Mouse (Mus musculus) MEL (cell line): Measurements from ENCODE around the gene Plin4. TPM values are rescaled to one million over a fixed set of nuclear protein-coding genes. Genes with fewer than 3 reads are reported as not detected.

ENCODE experiments used
- DNase-seq: peaks from one replicate; pipeline ENCODE4 v3.0.0; 2011; ENCODE audit warnings: low read depth, low spot score
- H3K27ac ChIP-seq: 2 replicates; pipeline ENCODE4 v1.5.1; 2012; ENCODE audit warnings: low read depth, mild to moderate bottlenecking, control low read depth, low read length, moderate library complexity; ENCODE audit not compliant: control insufficient read depth
- H3K27me3 ChIP-seq, 2 experiments: fragments of 150-350 bp in 1 of 2; sonication (generic) in 1 of 2; 2 replicates each; pipeline ENCODE4 v1.6.1; 2012; ENCODE audit warnings: low read length in 2 of 2, mild to moderate bottlenecking in 2 of 2, improper control_type of control experiment in 1 of 2, moderate library complexity in 1 of 2; ENCODE audit not compliant: insufficient read depth in 2 of 2, control insufficient read depth in 1 of 2
- H3K36me3 ChIP-seq, 2 experiments: 2 replicates each; pipeline ENCODE4 v1.6.1; 2012 to 2014; ENCODE audit warnings: low read length in 2 of 2, improper control_type of control experiment in 1 of 2, inconsistent platforms in 1 of 2, mild to moderate bottlenecking in 1 of 2; ENCODE audit not compliant: insufficient read depth in 2 of 2, control insufficient read depth in 1 of 2
- H3K4me1 ChIP-seq, 2 experiments: fragments of 150-350 bp in 1 of 2; sonication (generic) in 1 of 2; 2 replicates each; pipeline ENCODE4 v1.6.1; 2012; ENCODE audit warnings: low read length in 2 of 2, improper control_type of control experiment in 1 of 2, mild to moderate bottlenecking in 1 of 2; ENCODE audit not compliant: insufficient read depth in 2 of 2, control insufficient read depth in 1 of 2
- H3K4me3 ChIP-seq, 2 experiments: fragments of 150-350 bp in 1 of 2; sonication (generic) in 1 of 2; 2 replicates each; pipeline ENCODE4 v1.5.1; 2012; ENCODE audit warnings: low read depth in 2 of 2, low read length in 2 of 2, mild to moderate bottlenecking in 2 of 2, moderate library complexity in 2 of 2, control low read depth in 1 of 2, improper control_type of control experiment in 1 of 2; ENCODE audit not compliant: control insufficient read depth in 1 of 2, insufficient read depth in 1 of 2
- H3K79me2 ChIP-seq: 2 replicates; pipeline ENCODE4 v1.6.1; 2012; ENCODE audit warnings: mild to moderate bottlenecking, low read length, moderate library complexity; ENCODE audit not compliant: control insufficient read depth, poor library complexity, insufficient read depth
- H3K9ac ChIP-seq: 2 replicates; pipeline ENCODE4 v1.6.1; 2012; ENCODE audit warnings: low read depth, mild to moderate bottlenecking, control low read depth, low read length, moderate library complexity; ENCODE audit not compliant: control insufficient read depth, poor library complexity, severe bottlenecking
- H3K9me3 ChIP-seq: fragments of 150-350 bp; sonication (generic); replicated peaks from 2 replicates; pipeline ENCODE4 v1.6.1; 2012; ENCODE audit warnings: mild to moderate bottlenecking, low read length, improper control_type of control experiment, moderate library complexity; ENCODE audit not compliant: insufficient read depth
- BHLHE40 ChIP-seq: IDR thresholded peaks from 2 replicates; pipeline ENCODE4 v1.6.1; 2012; ENCODE audit warnings: low read depth, mild to moderate bottlenecking, inconsistent platforms, low read length, improper control_type of control experiment, borderline replicate concordance
- CHD1 ChIP-seq: IDR thresholded peaks from 2 replicates; pipeline ENCODE4 v1.6.1; 2012; ENCODE audit warnings: low read depth, mild to moderate bottlenecking, inconsistent platforms, low read length, improper control_type of control experiment
- CHD2 ChIP-seq: IDR thresholded peaks from 2 replicates; pipeline ENCODE4 v1.6.1; 2011; ENCODE audit warnings: low read length, improper control_type of control experiment
- E2F4 ChIP-seq: IDR thresholded peaks from 2 replicates; pipeline ENCODE4 v1.6.1; 2011; ENCODE audit warnings: low read depth, low read length, improper control_type of control experiment, borderline replicate concordance
- ELF1 ChIP-seq: IDR thresholded peaks from 2 replicates; pipeline ENCODE4 v1.6.1; 2014; ENCODE audit warnings: low read depth, mild to moderate bottlenecking, inconsistent platforms, low read length, improper control_type of control experiment, moderate library complexity
- EP300 ChIP-seq, 2 experiments: IDR thresholded peaks; 2 replicates each; pipeline ENCODE4 v1.6.1; 2011; ENCODE audit warnings: improper control_type of control experiment in 2 of 2, low read length in 2 of 2, low read depth in 1 of 2, mild to moderate bottlenecking in 1 of 2
- ETS1 ChIP-seq: IDR thresholded peaks from 2 replicates; pipeline ENCODE4 v1.6.1; 2012; ENCODE audit warnings: low read depth, mild to moderate bottlenecking, inconsistent platforms, low read length, improper control_type of control experiment, moderate library complexity
- GATA1 ChIP-seq: IDR thresholded peaks from 2 replicates; pipeline ENCODE4 v1.6.1; 2011; ENCODE audit warnings: low read depth, low read length, improper control_type of control experiment
- HCFC1 ChIP-seq: IDR thresholded peaks from 2 replicates; pipeline ENCODE4 v1.6.1; 2012; ENCODE audit warnings: low read depth, mild to moderate bottlenecking, inconsistent platforms, low read length, improper control_type of control experiment, moderate library complexity
- JUND ChIP-seq: IDR thresholded peaks from 2 replicates; pipeline ENCODE4 v1.6.1; 2011; ENCODE audit warnings: low read depth, mild to moderate bottlenecking, improper control_type of control experiment, low read length
- KAT2A ChIP-seq: conservative IDR thresholded peaks from 2 replicates; pipeline ENCODE4 v1.6.1; 2012; ENCODE audit warnings: low read depth, low read length, improper control_type of control experiment, inconsistent platforms
- MAZ ChIP-seq: IDR thresholded peaks from 2 replicates; pipeline ENCODE4 v1.6.1; 2012; ENCODE audit warnings: low read depth, mild to moderate bottlenecking, inconsistent platforms, low read length, improper control_type of control experiment
- NRF1 ChIP-seq: IDR thresholded peaks from 2 replicates; pipeline ENCODE4 v1.6.1; 2014; ENCODE audit warnings: low read depth, mild to moderate bottlenecking, inconsistent platforms, low read length, improper control_type of control experiment, moderate library complexity; ENCODE audit not compliant: poor library complexity, insufficient read depth, severe bottlenecking
- POLR2A ChIP-seq, 2 experiments: IDR thresholded peaks; 2 replicates each; pipeline ENCODE4 v1.6.1; 2011 to 2012; ENCODE audit warnings: low read length in 2 of 2, mild to moderate bottlenecking in 2 of 2, control low read depth in 1 of 2, improper control_type of control experiment in 1 of 2, low read depth in 1 of 2, moderate library complexity in 1 of 2; ENCODE audit not compliant: control insufficient read depth in 1 of 2, insufficient read depth in 1 of 2, poor library complexity in 1 of 2
- RCOR1 ChIP-seq: IDR thresholded peaks from 2 replicates; pipeline ENCODE4 v1.6.1; 2012; ENCODE audit warnings: low read depth, mild to moderate bottlenecking, inconsistent platforms, low read length, improper control_type of control experiment
- SIN3A ChIP-seq: IDR thresholded peaks from 2 replicates; pipeline ENCODE4 v1.6.1; 2012; ENCODE audit warnings: low read length, improper control_type of control experiment, inconsistent platforms
- TAL1 ChIP-seq: IDR thresholded peaks from 2 replicates; pipeline ENCODE4 v1.6.1; 2012; ENCODE audit warnings: mild to moderate bottlenecking, inconsistent platforms, low read length, moderate library complexity, mixed read lengths
- TCF12 ChIP-seq: IDR thresholded peaks from 2 replicates; pipeline ENCODE4 v1.6.1; 2014; ENCODE audit warnings: low read depth, mild to moderate bottlenecking, inconsistent platforms, low read length, improper control_type of control experiment, moderate library complexity
- UBTF ChIP-seq: IDR thresholded peaks from 2 replicates; pipeline ENCODE4 v1.6.1; 2012; ENCODE audit warnings: low read depth, mild to moderate bottlenecking, inconsistent platforms, low read length, improper control_type of control experiment, moderate library complexity, borderline replicate concordance; ENCODE audit not compliant: insufficient read depth
- USF1 ChIP-seq: IDR thresholded peaks from 2 replicates; pipeline ENCODE4 v1.6.1; 2014; ENCODE audit warnings: low read depth, mild to moderate bottlenecking, inconsistent platforms, low read length, improper control_type of control experiment, moderate library complexity
- ZC3H11A ChIP-seq: IDR thresholded peaks from 2 replicates; pipeline ENCODE4 v1.6.1; 2012; ENCODE audit warnings: low read depth, mild to moderate bottlenecking, inconsistent platforms, low read length, improper control_type of control experiment
- ZKSCAN1 ChIP-seq: IDR thresholded peaks from 2 replicates; pipeline ENCODE4 v1.6.1; 2012; ENCODE audit warnings: low read depth, mild to moderate bottlenecking, inconsistent platforms, low read length, improper control_type of control experiment, moderate library complexity
- ZNF384 ChIP-seq: IDR thresholded peaks from 2 replicates; pipeline ENCODE4 v1.6.1; 2012; ENCODE audit warnings: low read depth, mild to moderate bottlenecking, inconsistent platforms, low read length, improper control_type of control experiment
- polyA plus RNA-seq, 2 experiments: library from polyadenylated mRNA; stranded (reverse) in 1 of 2; unstranded in 1 of 2; fragments of >175 nt in 1 of 2; fragments of >200 nt in 1 of 2; gene quantifications; 2 replicates each; pipeline versions ENCODE4 v1.2.1 to v1.2.4; 2012; ENCODE audit warnings: low replicate concordance in 2 of 2, low read depth in 1 of 2; ENCODE audit not compliant: insufficient read length in 2 of 2, insufficient read depth in 1 of 2, missing spikeins in 1 of 2
- total RNA-seq: library from RNA; depleted of rRNA; stranded (reverse); fragments of 300-350 nt; gene quantifications from 2 replicates; pipeline ENCODE4 v1.2.3, GENCODE M21; 2012

Plin4 gene
- total and polyA plus RNA-seq, 3 experiments, result 0.07 to 0.08 TPM; not detected in 1

DNA sequence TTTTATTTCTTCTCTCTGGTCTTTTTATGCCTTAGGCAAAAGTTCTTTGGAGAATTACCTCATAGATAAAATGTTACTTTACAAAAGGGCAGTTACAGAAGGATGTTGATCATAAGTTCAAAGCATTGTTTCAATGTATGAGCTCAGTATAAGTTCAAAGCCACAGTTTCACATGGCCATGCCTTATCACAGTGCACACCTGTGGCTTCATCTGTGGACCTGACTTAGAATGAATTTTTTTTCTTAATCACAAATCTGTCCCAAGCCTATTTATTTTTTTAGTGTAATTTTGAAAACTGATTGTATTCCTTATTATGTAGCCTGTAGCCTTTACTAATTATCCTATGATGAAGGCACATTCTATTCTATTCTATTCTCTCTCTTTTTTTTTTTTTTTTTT is 54.7 kb downstream of the Plin4 start:
- no peak overlapping the region for H3K4me3 ChIP-seq
- no peaks in the 10 kb centered on the region for H3K9me3 ChIP-seq
- H3K27ac ChIP-seq, result no peak overlapping the region
- H3K27me3 ChIP-seq, result no peaks in the 10 kb centered on the region
- peaks cover 16 to 33% of the 10 kb centered on the region in 2 experiments for H3K36me3 ChIP-seq
- no peak for DNase-seq
- TF ChIP-seq TAL1 (peak; percentile 35), GATA1 (no peak), HCFC1 (no peak), CHD2 (no peak), USF1 (no peak), POLR2A (IDR thresholded peaks at IDR 0.05; ENCODE audit: control insufficient read depth in 1 of 2, insufficient read depth in 1 of 2, low read depth in 1 of 2, low read length in 2 of 2, poor library complexity in 1 of 2) (no peak), JUND (no peak), TCF12 (0 out of 2 replicates have a peak, but pooled peaks have one; percentile 48), RCOR1 (peak; percentile 19; the same call in 1 of the 2 replicates), CHD1 (no peak), ETS1 (peak; percentile 58), MAZ (no peak), ZKSCAN1 (no peak), NRF1 (no peak), ZC3H11A (no peak), ZNF384 (peak; percentile 58), EP300 (IDR thresholded peaks at IDR 0.05; ENCODE audit: low read depth in 1 of 2, low read length in 2 of 2) (no peak), KAT2A (no peak)
- peaks cover 6 to 7% of the 10 kb centered on the region in 2 experiments; a peak in 3 of 4 replicates for H3K4me1 ChIP-seq
- no peak overlapping the region for H3K9ac ChIP-seq
- H3K79me2 ChIP-seq, result peaks cover 28% of the 10 kb centered on the region

DNA sequence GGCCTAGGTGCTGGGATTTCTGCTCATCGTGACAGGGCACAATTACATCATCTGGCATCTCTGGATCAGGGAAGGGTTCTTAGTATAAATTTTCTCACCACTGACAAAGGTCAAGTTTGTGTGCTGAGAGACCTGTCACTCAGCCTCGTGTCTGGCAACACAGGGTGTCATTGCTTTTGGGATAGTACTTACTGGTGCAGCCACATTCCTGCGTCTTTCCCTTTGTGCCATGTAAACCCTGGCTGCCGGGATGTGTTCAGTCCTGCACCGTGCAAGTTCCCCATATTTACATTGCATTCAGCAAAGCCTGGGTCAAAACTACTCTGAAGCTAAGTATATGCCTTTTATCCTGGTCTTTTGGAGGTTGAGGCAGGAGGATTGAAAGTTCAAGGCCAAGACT is 58.2 kb downstream of the Plin4 start:
- H3K4me1 ChIP-seq, result peaks cover 6 to 7% of the 10 kb centered on the region in 2 experiments; a peak in 3 of 4 replicates
- no peaks in the 10 kb centered on the region for H3K9me3 ChIP-seq
- H3K9ac ChIP-seq, result no peak overlapping the region
- no peak for DNase-seq
- H3K4me3 ChIP-seq, result no peak overlapping the region
- peaks cover 16 to 44% of the 10 kb centered on the region in 2 experiments for H3K36me3 ChIP-seq
- TF ChIP-seq TCF12 (no peak), RCOR1 (no peak), GATA1 (no peak), HCFC1 (no peak), BHLHE40 (no peak), ELF1 (no peak), UBTF (no peak), E2F4 (no peak), SIN3A (no peak), TAL1 (no peak)
- H3K27ac ChIP-seq, result no peak overlapping the region
- H3K79me2 ChIP-seq, result peaks cover 51% of the 10 kb centered on the region
- no peaks in the 10 kb centered on the region for H3K27me3 ChIP-seq
